Mouse (Mus musculus) thymus, postnatal 36 days (tissue): ENCODE measurements at regions not wholly inside any gene's neighbourhood (a gene's known extent, or its start where the extent isn't known, plus 50 kb on each side); places are given as distances from the start of the nearest gene placed in this dataset.

Experiments used
- DNase-seq, 2 experiments: peaks; one replicate each; pipeline ENCODE4 v3.0.0; 2022; ENCODE audit warnings: mixed read lengths in 2 of 2

DNA sequence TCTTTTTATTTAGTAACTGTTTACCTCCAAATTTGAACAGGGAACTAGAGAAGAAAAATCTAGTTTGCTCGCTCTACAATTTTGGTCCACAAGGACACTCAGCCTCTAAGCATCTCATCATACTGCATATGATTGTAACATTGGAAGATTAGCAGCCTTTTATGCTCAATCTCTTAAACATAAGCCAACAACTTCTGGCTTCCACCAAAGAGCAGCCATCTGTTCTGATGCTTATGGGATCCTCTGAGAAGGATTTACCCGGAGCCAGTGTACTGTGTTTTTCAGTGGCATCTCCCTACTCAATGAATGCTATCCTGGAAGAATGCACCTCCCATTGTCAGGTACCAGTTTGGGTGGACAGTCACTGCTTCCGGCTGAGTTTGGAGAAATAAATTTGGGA is 267.0 kb upstream of the Tmem132c start:
- DNase-seq, result no peak

DNA sequence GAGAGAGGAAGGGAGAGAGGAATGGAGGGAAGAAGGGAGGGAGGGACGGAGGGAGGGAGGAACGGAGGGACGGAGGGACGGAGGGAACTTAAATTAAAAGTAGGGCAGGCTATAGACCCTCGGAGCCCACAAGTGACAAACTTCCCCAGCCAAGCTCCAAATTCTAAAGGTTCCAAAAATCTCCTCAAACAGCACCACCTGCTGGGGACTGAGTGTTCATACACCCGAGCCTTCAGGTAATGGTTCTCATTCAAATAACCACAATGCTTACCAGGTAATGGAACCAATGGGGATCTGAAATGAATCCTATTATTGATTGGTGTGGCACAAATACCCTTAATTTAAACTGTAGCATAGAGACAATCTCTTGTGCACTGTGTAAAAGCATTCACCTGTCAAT is 246.0 kb upstream of the Tmem132c start:
- DNase-seq, result no peak

DNA sequence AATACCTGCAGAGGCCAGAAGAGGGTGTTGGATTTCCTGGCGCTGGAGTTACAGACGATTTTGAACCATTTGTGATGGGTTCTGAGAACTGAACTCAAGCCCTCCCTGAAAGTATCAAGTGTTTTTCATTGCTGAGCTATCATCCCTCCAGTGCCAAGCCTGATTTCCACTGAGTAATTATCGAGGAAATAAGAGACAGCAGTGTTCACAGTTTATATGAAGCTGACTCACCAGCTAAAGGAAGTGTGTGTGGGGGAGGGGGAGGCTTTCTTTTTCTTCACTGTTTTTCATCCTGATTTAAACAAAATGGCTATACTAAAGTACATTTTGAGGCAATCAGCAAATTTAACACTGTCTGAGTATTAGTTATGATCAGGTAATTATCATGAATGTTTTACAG is 227.4 kb upstream of the Tmem132c start:
- DNase-seq, result no peak

DNA sequence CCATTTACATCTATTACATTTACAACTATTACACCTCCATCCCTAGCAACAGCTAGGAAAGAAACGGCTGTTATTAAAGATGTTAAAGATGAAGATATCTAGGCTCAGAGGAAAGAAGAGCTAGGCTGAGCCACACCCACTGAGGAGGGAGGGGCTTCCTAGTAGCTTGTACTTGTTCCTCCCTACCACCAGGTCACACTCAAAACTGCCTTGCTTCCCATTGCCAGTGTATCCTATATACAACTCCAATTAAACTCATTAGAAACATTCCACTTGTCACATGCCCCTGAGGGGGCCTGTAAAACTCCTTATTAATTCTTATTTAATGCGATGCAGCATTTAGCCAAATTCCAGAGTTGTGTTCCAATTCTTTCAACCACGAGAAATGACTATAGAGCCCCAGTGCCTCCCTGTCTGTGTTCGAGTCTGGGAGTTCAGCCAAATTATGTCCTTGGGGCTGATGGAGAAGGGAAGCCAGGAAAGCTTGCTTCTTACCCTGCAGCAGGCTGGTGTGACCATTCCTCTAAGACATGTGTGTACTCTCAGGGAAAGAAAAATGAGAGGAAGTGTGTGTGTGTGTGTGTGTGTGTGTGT is 225.0 kb upstream of the Tmem132c start:
- DNase-seq, result no peak

DNA sequence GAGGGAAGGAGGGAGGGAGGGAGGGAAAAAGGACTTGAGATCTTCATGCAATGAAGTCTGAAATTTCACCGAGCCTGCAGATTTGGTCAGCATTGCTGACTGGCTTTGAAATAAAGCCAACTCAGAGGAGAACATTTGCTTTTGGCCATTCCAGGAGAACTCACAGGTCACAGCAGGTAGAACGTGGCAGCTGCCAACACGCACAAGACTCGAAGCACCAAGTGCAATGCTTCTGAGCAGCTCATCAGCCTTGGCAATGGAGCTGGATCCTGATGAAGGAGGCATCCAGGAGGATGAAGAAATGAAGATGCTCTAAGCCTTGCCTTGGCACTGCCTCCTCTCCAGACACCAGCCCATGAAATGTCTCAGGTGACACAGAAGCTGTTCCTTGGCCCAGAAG is 223.6 kb upstream of the Tmem132c start:
- no peak for DNase-seq

DNA sequence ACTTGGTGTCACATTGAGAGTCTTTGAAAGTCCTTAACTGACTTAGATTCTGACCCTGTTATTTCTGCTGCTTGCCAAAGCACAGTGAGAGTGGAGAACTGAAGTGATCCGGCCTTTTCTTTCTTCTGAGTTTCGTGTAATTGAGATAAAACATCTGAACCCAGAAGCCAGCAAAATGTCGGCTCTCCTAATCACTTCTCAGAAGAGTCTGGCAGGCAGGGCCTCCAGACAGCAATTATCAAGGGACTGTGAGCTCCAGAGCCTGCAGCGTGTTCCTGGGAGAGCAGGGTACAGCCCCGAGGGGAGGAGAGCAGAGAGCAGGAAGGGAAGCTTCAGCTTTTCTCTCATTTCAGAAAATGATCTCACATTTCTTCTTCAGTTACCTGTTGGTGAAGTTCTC is 205.1 kb upstream of the Tmem132c start:
- no peak for DNase-seq

DNA sequence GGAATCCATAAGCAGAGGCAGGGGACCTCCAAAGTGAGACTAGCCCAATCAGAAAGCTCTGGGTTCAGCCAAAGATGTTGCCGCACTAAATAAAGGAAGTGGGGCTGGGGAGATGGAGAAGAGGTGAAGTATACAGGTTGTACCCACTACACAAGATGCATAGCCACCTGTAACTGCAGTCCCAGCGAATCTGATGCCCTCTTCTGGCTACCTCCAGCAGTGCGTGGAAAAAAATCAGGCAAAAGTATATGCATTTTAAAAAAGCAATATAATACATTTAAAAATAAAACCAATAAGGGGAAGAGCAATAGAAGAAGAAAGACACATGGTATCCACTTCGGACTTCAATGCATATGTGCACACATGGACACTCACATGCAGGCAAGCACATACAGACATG is 183.8 kb upstream of the Tmem132c start:
- no peak for DNase-seq

DNA sequence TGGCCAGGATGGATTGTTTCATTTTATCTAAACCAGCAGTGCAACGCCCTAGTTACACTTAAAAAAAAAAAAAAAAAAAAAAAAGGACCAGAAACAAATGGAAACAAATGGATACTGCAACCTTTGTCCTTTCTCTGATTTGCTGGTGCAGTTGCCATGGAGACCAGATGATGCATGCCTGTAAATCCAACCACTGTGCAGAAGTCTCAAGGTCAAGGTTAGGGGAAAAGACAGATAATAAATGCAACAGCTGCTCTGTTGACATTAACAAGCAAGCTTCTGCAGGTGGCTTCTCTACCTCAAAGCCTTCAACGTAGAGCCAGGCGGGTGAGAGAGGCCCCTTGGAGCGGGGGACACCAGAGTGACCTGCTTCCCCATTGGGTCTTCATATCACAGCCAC is 167.3 kb upstream of the Tmem132c start:
- no peak for DNase-seq
